ENCODE assay signal across 35 mouse cellular contexts in the genomic region with DNA sequence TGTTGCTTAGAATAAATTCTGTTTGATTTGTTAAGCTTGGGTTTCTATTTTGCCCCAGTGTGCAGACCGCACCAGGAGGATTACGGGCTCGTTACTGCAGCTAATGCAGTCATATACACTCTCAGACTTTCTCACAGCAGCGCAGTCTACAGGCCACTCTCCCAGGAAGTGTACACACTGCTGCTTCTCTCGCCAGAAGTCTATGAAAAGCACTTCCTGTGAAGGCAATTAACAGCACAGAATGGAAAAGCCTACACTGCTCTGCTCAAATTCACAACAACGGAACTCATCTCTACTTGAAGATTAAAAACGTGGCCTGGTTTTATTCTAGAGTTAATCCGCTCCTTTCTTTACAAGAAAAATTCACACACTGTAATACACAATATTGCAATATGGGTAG.
"Had no signal": no experiment of that assay in that cellular context is flagged by ENCODE, and none has a peak within 500 bp of the region (broad histone marks: within the 10 kb centered on the region; RNA-seq: fewer than 3 reads in every experiment).

No protein-coding gene starts in this region.

- H3K4me1 ChIP-seq: heart, embryonic 10.5 days; heart, embryonic 12.5 days; heart, embryonic 13.5 days; heart, embryonic 15.5 days; hindbrain, embryonic 10.5 days; hindbrain, embryonic 12.5 days; hindbrain, embryonic 13.5 days; intestine, embryonic 15.5 days; kidney, embryonic 15.5 days had no signal

- H3K36me3 ChIP-seq: heart, embryonic 10.5 days; heart, embryonic 12.5 days; heart, embryonic 13.5 days; heart, embryonic 15.5 days; hindbrain, embryonic 12.5 days; hindbrain, embryonic 15.5 days; intestine, embryonic 15.5 days; kidney, embryonic 15.5 days had no signal

- H3K27me3 ChIP-seq: heart, embryonic 12.5 days; heart, embryonic 13.5 days; heart, embryonic 15.5 days; hindbrain, embryonic 12.5 days; hindbrain, embryonic 13.5 days; hindbrain, embryonic 15.5 days; intestine, embryonic 15.5 days; kidney, embryonic 15.5 days had no signal

- H3K9ac ChIP-seq: heart, embryonic 12.5 days; heart, embryonic 13.5 days; heart, embryonic 15.5 days; hindbrain, embryonic 12.5 days; hindbrain, embryonic 13.5 days; hindbrain, embryonic 14.5 days; hindbrain, embryonic 15.5 days; intestine, embryonic 15.5 days; kidney, embryonic 15.5 days had no signal

- H3K4me2 ChIP-seq: heart, embryonic 11.5 days; heart, embryonic 12.5 days; heart, embryonic 13.5 days; heart, embryonic 15.5 days; hindbrain, embryonic 12.5 days; hindbrain, embryonic 13.5 days; hindbrain, embryonic 14.5 days; hindbrain, embryonic 15.5 days; intestine, embryonic 15.5 days; kidney, embryonic 15.5 days had no signal

- H3K4me3 ChIP-seq: heart, embryonic 10.5 days; heart, embryonic 12.5 days; heart, embryonic 13.5 days; heart, embryonic 15.5 days; hindbrain, embryonic 10.5 days; hindbrain, embryonic 12.5 days; hindbrain, embryonic 13.5 days; hindbrain, embryonic 15.5 days; intestine, embryonic 15.5 days; kidney, embryonic 15.5 days; layer of hippocampus, adult 2 months had no signal

- H3K27ac ChIP-seq: heart, embryonic 10.5 days; heart, embryonic 13.5 days; heart, embryonic 15.5 days; hindbrain, embryonic 10.5 days; hindbrain, embryonic 12.5 days; hindbrain, embryonic 14.5 days; hindbrain, embryonic 15.5 days; hindbrain, postnatal 0 days; intestine, embryonic 15.5 days; kidney, embryonic 15.5 days; kidney, postnatal 0 days; layer of hippocampus, adult 2 months had no signal

- H3K9me3 ChIP-seq: heart, embryonic 10.5 days; heart, embryonic 12.5 days; heart, embryonic 13.5 days; heart, embryonic 15.5 days; hindbrain, embryonic 10.5 days; hindbrain, embryonic 12.5 days; hindbrain, embryonic 13.5 days; hindbrain, embryonic 15.5 days; intestine, embryonic 15.5 days; kidney, embryonic 15.5 days had no signal

- DNase-seq: heart, postnatal 10 days; heart, postnatal 14 days; heart, postnatal 36 days; heart, postnatal 4 days; kidney, adult 11 months; kidney, adult 18-20 months; kidney, adult 2 months; kidney, adult 8-10 months; kidney, adult 9 months; kidney, postnatal 10 days; kidney, postnatal 14 days; kidney, postnatal 25 days; kidney, postnatal 36 days; kidney, postnatal 4 days; layer of hippocampus, adult 9-11 months; layer of hippocampus, postnatal 36 days had no signal

- ATAC-seq: hindbrain, embryonic 16.5 days; hindbrain, postnatal 0 days; inflammation-experienced regulatory T-cells, adult 6 months; intestine, embryonic 15.5 days; intestine, embryonic 16.5 days; intestine, postnatal 0 days had no signal
